Mouse (Mus musculus): ENCODE data around the gene Rragc. TPM values are rescaled to one million over a fixed set of nuclear protein-coding genes. Genes with fewer than 3 reads are reported as not detected.

Gene Rragc
- total RNA-seq, 2 experiments from 2014 or later, result 58.9 to 59.2 TPM

DNA sequence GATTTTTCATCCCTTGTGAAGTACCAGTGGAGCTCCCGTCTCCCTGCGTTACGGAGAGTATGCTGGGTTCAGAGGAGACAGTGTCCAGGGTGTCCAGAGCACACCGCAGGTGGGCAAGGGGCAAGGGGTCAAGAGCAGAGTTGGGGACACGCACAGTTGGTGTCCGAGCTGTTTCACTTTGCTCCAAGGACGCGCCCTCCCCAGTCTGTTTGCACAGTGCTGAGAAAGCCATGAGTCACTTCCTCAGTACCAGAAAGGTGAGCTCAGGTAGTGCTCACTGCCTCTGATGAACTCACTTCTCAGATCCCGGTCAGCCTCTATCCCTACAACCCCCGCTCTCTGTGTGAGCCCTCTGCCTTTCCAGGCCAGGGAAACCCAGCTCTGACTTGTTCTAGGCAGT, 32.4 kb downstream of the Rragc start:
- no peak for DNase-seq (ENCODE audit: low spot score in 2 of 2)

DNA sequence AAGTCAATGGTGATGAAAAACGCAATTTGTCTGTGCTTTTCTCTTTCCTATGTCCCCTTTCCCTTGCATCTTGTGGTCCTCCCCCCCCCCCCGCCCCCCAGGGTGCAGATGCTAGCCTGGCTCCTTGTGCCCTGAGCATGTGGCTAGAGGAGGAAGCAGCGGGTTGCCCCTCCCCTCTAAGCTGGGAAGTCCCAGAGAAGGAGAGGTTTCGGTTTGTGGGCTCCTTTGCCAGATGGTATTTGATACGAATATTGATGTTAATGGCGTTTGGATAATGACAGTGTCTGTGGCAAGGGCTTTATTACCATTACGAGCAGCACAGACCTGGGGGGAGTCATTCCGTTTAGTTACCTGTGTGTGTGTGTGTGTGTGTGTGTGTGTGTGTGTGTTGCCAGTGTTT, 34.8 kb downstream of the Rragc start:
- DNase-seq (ENCODE audit: low spot score in 2 of 2), result no peak

DNA sequence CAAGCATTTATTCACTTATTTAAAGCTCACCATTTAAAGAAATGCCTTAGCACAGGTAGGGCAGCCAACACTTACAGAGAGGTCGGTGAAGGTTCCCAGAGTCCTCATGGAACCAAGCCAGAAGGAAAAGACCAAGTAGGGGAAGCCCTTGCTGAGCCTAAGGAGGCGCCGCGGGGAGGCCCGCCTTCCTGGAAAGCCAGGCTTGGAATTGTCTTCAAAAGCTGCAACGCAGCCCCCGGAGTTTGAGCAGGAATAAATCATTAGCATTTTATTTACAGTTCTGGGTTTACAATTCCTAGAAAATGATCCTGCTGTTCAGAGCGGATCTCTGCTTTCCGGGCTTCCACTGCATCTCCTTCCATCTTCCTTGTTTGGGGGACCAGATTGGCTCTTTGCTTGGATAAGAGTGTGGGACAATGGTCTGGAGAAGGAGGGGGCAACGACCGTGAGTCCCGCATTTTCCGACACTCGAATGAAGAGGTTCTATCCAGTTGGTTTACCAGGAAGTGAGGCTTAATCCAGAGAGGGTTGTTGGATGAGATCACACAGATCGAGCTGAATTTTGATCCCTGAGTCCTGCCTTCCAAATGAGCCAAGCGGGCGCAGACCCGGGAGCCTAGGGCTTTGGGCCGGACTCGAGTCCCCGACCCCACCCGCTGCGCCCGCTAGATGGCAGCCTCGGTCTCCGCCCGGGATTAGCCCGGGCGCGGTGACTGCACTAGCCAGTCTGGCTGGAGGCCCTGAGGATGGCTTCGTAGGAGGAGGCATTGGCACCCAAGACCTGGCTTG, 39.7 kb downstream of the Rragc start:
- peak; percentile 45 to 76 for DNase-seq (ENCODE audit: low spot score in 2 of 2)

- no peak for DNase-seq (ENCODE audit: low spot score in 2 of 2)
These were observed 40.2 kb downstream of the Rragc start for GRCm38 (mm10) chr4:123957492-123957808.

DNA sequence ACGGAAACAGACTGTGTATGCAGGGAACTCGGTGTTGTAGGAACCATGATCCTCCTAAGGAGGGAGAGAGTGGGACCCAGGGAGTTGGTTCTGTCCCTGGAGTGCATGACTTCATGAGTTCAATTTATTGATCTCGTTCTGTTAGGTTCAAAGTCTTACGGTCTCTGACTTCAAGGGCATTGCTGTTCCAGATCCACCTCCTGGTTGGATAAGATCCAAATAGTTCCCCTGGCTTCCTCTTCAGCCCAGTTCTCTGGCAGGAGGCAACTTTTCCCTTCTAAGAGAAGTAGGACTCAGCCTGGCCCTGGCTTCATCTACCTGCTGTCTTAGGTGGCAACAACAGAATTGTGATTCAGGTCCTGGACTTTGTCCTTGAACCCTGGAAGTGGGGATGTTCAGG, 40.6 kb downstream of the Rragc start:
- no peak for DNase-seq (ENCODE audit: low spot score in 2 of 2)

DNA sequence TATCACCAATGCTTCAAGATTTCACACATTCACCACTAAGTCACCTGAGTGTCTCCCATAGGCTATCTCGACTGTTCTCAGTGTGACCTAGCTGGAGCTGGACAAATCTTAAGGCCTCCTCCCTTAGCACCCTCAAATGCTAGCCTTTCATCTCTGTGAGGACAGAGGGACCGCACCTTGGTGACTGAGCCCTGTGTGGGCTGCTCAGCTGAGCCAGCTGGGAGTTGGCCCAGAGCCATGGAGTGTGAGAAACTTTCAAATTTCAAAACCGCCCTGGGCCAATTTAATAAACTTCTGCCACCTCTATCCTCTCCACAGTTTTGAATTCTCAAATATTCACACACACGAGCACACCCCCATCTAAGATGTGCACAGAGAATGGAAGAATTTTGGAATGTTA, 43.7 kb downstream of the Rragc start:
- no peak for DNase-seq (ENCODE audit: low spot score in 2 of 2)

GRCm38 (mm10) chr4:123962721-123963120, 45.5 kb downstream of the Rragc start:
- DNase-seq (ENCODE audit: low spot score in 2 of 2), result no peak

DNA sequence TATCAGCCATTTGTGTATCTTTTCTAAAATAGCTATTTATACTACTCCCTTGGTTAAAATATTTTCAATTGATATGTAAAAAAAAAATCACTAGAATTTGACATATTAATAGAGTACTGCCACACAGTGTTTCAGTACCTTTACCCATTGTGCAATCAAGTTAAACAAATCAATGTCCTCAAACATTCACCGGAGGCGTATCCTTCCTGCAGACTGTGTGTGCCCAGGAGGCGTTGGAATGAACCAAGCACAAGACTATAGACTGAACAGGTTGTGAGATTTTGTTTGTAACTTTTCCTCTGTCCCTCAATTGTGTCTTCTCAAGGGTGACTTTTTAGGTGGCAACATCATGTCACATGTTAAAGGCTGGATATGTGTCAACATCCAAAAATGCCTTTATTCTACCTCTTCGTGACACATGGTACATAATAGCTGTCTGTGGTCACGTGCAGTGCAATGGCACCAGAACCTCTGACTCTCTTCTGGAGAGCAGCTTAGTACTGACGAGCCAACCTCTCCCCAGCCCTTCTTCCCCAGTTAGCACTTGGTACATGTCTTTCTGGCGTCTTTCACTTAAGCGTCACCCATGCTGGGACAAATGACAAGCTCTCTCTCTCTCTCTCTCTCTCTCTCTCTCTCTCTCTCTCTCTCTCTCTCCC, 51.5 kb downstream of the Rragc start:
- no peak for DNase-seq (ENCODE audit: low spot score in 2 of 2)

DNA sequence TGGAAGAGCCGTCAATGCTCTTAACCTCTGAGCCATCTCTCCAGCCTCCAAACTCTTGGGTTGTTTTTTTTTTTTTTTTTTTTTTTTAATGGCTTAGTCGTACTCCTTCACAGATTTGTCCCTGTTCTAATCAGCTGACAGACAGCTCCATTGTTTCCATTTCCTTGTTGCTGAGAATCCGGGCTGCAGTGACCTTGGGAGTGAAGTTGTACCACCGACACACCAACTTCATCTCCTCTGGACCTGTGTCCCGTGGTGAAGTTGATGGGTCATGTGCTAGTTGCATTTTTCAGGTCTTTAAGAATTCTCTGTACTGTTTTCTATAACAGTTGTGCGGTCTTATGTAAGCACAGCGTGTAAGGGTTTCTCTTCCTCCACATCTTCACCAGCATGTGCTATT, 52.2 kb downstream of the Rragc start:
- no peak for DNase-seq (ENCODE audit: low spot score in 2 of 2)

- DNase-seq (ENCODE audit: low spot score in 2 of 2), result no peak
These were observed 53.8 kb downstream of the Rragc start for GRCm38 (mm10) chr4:123971059-123971458.

DNA sequence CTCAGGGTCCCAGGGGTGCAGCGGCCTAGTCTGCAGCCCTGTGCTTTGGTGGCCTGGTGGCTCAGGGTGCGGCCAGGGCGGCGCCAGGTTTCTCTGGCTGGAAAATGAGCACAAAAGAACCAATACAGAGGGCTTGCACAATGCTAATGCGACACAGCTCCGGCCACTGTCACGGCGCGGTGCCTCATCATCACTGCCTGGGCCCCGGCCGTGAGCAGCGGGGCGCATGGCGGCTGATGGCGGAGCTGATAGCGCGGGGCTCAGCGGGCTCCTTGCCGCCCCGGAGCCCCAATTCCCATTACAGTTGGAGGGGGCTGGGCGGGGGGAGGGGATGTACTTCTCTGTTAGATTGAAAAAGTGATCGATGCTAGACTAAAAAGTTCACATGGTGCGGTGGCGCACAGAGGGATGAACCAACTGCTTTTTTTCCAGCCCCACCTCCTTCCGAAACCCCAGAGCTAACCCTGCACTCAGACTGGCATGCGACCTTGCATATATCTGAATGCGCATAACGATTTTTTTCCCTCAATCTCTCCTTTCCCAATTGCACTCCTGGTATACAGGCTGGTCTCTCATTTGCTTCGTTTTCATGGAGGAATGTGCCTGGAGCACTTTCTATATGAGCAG, 55.3 kb downstream of the Rragc start:
- no peak for DNase-seq (ENCODE audit: low spot score in 2 of 2)

DNA sequence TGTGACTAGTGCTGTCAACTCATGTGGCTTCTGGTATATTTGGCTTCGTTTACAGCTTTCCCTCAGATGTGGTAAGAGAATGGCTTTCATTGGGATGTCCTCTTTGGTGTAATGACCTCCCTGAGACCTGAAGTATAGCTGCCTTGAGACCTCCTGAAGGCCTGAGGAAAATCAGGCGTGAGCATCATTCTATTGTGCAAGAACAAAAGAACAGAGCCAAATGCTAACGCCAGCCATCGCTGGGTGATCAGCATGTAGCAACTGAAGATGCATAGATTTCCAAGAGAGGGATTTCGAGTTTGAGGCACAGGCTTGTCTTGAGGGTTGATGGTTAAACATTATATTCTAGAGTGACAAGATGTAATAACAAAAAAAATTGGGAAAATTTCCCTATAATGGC, 64.9 kb downstream of the Rragc start:
- DNase-seq (ENCODE audit: low spot score in 2 of 2), result no peak

Other genes starting within 250 kb of the Rragc start
- gene Macf1, start 233.1 kb upstream of the Rragc start, total RNA-seq (2021), result 100 to 1,000 TPM; 219 to 233 TPM
- 100 to 1,000 TPM; 198 to 204 TPM for gene Ndufs5, start 199.2 kb upstream of the Rragc start, total RNA-seq (2021)
- gene Akirin1, start 167.1 kb upstream of the Rragc start, total RNA-seq (2021), result 10 to 100 TPM; 53.8 to 61.3 TPM
- under 1 TPM in 1 of 2 experiments, not detected in 1; 0.23 TPM for gene Rhbdl2, start 129.6 kb upstream of the Rragc start, total RNA-seq (2021)
- not detected for gene 4933427I04Rik, start 57.8 kb upstream of the Rragc start, total RNA-seq (2021)
- gene Mycbp, start 12.6 kb upstream of the Rragc start, total RNA-seq (2021), result 10 to 100 TPM in 1 of 2 experiments, 1 to 10 TPM in 1; 8.9 to 10.9 TPM
- gene 4930535I16Rik, start 576 bp downstream of the Rragc start, total RNA-seq (2021), result not detected